Mouse (Mus musculus) small intestine, adult 2 months (tissue): ENCODE measurements at regions not wholly inside any gene's neighbourhood (a gene's known extent, or its start where the extent isn't known, plus 50 kb on each side); places are given as distances from the start of the nearest gene placed in this dataset.

ENCODE experiments used
- H3K27ac ChIP-seq: fragments of 200-500 bp; 2 replicates; pipeline ENCODE4 v1.5.1; 2012; ENCODE audit warnings: low read depth, low read length, control low read depth, inconsistent platforms; ENCODE audit not compliant: insufficient read depth
- H3K27me3 ChIP-seq: fragments of 200-500 bp; 2 replicates; pipeline ENCODE4 v1.6.1; 2012; ENCODE audit warnings: mild to moderate bottlenecking, moderate library complexity, low read length, inconsistent platforms; ENCODE audit not compliant: control insufficient read depth, insufficient read depth
- H3K36me3 ChIP-seq: fragments of 200-500 bp; 2 replicates; pipeline ENCODE4 v1.6.1; 2012; ENCODE audit warnings: mild to moderate bottlenecking, low read length, control low read depth, inconsistent platforms; ENCODE audit not compliant: control insufficient read depth, insufficient read depth
- H3K4me1 ChIP-seq: fragments of 200-500 bp; 2 replicates; pipeline ENCODE4 v1.6.1; 2012; ENCODE audit warnings: low read length, inconsistent platforms, mixed read lengths; ENCODE audit not compliant: control insufficient read depth, insufficient read depth, insufficient read length
- H3K4me3 ChIP-seq: fragments of 200-500 bp; 2 replicates; pipeline ENCODE4 v1.5.1; 2012; ENCODE audit warnings: low read depth, mild to moderate bottlenecking, control low read depth, inconsistent platforms, low read length, moderate library complexity
- CTCF ChIP-seq: fragments of 200-500 bp; IDR thresholded peaks from 2 replicates; pipeline ENCODE4 v1.5.1; 2012; ENCODE audit warnings: low read depth, mild to moderate bottlenecking, control low read depth, inconsistent platforms, low read length, moderate library complexity, mixed read lengths; ENCODE audit not compliant: insufficient replicate concordance, insufficient read length; ENCODE audit errors: extremely low read depth
- POLR2A ChIP-seq: fragments of 200-500 bp; IDR thresholded peaks from 2 replicates; pipeline ENCODE4 v1.6.1; 2012; ENCODE audit warnings: low read depth, mild to moderate bottlenecking, control low read depth, inconsistent platforms, low read length, moderate library complexity
- WGBS: fragments of 180-500 bp; shearing (Covaris S2); methylation state at CpG from one replicate; pipeline ENCODE4 v1.1.7; 2018; 5-methylcytosine and 5-hydroxymethylcytosine counted together

DNA sequence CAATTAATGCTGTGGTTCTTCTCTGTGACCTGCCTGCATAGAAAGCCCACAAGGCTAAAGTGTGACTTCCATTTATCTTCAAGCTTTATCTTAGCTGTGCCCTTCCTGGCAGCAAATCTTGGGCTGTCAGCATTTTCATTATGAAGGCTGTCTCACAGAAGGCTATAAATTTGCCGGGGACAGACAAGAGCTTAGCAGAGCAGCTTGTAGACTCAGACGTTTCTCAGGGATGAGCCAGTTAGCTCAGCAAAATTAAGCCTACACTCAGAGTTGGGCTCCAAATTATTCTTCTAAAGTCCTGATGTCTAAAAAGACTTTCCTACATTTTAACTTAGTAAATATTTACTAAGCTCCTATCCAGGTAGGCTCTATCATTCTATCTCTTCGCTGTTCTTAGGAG lies 112.9 kb upstream of the Ngly1 start:
- H3K27ac ChIP-seq: no peak overlapping the region
- 40% methylated on average over 3 of the region's 3 CpGs for WGBS
- no peaks in the 10 kb centered on the region for H3K4me1 ChIP-seq
- no peak overlapping the region for H3K4me3 ChIP-seq
- TF ChIP-seq POLR2A (no peak), CTCF (no peak)
- H3K27me3 ChIP-seq: no peaks in the 10 kb centered on the region
- H3K36me3 ChIP-seq: no peaks in the 10 kb centered on the region

DNA sequence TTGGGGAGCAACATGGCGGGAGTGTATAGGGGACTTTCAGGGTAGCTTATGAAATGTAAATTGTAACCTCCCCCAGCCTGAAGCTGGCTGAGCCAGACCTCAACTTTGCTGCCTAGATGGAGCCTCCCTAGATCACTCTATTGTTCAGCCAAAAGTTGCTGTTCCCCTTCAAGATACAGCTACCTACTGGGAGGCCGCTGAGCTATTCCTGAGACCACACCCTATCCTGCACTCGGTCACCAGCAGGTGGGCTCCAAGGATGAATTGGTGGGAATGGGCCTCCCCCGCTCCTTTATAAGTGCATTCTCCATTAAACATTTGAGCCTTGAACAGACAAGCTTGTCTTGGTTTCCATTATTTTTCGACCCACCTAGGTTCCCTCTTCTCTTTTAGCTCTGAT lies 104.8 kb upstream of the Ngly1 start:
- no peaks in the 10 kb centered on the region for H3K36me3 ChIP-seq
- H3K27me3 ChIP-seq: no peaks in the 10 kb centered on the region
- 86% methylated on average over 5 of the region's 5 CpGs for WGBS
- no peaks in the 10 kb centered on the region for H3K4me1 ChIP-seq
- H3K27ac ChIP-seq: no peak overlapping the region
- TF ChIP-seq CTCF: no peak
- no peak for TF ChIP-seq POLR2A
- H3K4me3 ChIP-seq: no peak overlapping the region

DNA sequence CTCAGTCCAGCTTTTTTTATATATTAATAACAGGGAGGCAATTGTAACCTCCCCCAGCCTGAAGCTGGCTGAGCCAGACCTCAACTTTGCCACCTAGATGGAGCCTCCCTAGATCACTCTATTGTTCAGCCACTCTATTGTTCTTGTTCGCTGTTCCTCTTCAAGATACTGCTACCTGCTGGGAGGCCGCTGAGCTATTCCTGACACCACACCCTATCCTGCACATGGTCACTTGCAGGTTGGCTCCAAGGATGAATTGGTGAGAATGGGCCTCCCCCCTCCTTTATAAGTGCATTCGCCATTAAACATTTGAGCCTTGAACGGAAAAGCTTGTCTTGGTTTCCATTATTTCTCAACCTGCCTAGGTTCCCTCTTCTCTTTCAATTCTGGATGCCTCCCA lies 102.3 kb upstream of the Ngly1 start:
- WGBS: 69% methylated on average over 4 of the region's 4 CpGs
- Histone ChIP-seq H3K4me1 (no peaks in the 10 kb centered on the region), H3K27ac (no peak overlapping the region), H3K27me3 (no peaks in the 10 kb centered on the region), H3K36me3 (no peaks in the 10 kb centered on the region), H3K4me3 (no peak overlapping the region)
- TF ChIP-seq POLR2A (no peak), CTCF (no peak)

DNA sequence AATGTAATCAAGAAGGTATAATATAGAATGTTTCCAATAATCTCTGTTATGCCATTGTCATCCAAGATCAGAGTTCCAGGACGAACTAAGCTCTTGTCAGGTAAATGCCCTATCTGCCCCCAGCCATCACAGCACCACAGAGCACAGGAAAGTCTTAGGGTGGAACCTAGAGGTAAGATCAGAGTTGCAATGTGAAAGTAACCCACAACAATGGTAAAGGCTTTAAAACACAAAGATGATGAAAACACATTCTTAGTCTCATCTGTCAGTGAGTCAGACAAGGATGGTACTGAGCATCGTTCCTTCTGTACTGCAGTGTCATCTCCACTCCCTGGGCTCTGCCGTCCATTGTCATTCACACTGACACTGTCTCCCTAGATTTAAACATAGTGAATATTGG lies 97.3 kb upstream of the Ngly1 start:
- 82% methylated on average over 3 of the region's 3 CpGs for WGBS
- Histone ChIP-seq H3K36me3 (no peaks in the 10 kb centered on the region), H3K4me3 (no peak overlapping the region), H3K27ac (no peak overlapping the region), H3K4me1 (no peaks in the 10 kb centered on the region), H3K27me3 (no peaks in the 10 kb centered on the region)
- TF ChIP-seq POLR2A: no peak
- no peak for TF ChIP-seq CTCF

DNA sequence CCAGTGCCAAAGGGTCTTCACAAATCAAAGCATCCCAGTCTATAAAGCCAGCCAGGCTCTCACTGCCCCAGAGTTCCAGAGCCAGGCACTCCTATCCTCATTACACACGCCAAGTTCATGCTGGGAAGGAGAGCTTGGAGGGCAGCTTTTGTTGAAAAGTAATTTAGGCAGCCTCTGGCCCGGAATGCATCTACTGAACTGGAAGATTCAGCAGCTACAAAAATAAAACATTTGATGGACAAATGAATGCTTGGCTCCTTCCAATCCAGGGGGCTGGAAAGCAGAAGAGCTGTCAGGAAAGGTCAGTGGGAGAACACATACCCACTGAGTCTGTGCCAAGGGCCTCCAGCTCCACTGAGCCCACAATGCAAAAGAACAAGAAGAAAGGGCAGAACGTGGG lies 96.4 kb upstream of the Ngly1 start:
- Histone ChIP-seq H3K27me3 (no peaks in the 10 kb centered on the region), H3K4me3 (no peak overlapping the region), H3K27ac (no peak overlapping the region), H3K36me3 (no peaks in the 10 kb centered on the region), H3K4me1 (no peaks in the 10 kb centered on the region)
- TF ChIP-seq POLR2A (no peak), CTCF (no peak)
- 63% methylated on average over 3 of the region's 3 CpGs for WGBS

DNA sequence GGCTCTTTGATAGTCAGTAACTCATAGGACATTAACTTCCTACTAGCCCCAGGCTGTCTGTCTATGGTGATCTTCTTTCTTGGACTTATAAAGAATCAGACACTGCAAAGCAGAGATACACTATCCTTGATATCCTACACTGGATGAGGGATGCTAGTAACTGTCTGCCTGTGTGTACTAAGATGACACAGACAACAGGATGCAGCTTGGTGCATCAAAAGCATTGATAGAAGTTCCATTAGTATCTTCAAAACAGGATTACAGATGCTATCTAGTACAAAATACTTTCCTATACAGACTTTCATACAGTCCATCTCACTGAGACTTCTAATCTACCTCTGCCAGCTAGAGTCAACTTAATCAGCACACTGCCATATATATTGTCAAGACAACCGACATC lies 94.0 kb upstream of the Ngly1 start:
- 69% methylated on average over 1 of the region's 1 CpGs for WGBS
- no peaks in the 10 kb centered on the region for H3K27me3 ChIP-seq

DNA sequence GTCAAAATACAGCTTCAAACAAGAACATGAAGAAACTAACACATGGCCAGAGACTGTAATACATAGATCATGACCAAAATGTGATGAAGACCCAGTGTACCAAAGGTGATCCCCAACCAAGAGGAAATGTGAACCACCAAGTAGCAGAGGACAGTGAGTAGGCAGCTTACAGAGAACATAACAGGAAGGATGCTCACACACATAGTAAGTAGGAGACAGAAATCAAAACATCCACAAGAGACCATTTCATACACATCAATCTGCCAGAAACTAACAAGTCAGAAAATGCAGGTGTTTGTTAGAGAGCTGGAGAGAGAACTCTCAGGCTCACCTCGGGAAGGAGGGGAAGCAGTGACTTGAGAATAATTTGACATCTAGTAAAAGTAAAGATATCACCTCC lies 78.9 kb upstream of the Ngly1 start:
- no peak overlapping the region; the same call in 1 of the 2 replicates for H3K27ac ChIP-seq
- 30% methylated on average over 1 of the region's 1 CpGs for WGBS
- TF ChIP-seq CTCF (no peak), POLR2A (no peak)
- H3K4me3 ChIP-seq: no peak overlapping the region
- no peaks in the 10 kb centered on the region for H3K27me3 ChIP-seq
- H3K36me3 ChIP-seq: no peaks in the 10 kb centered on the region
- H3K4me1 ChIP-seq: peaks cover 2% of the 10 kb centered on the region; the same call in 1 of the 2 replicates

More for the DNA sequence above, 94.0 kb upstream of the Ngly1 start:
- TF ChIP-seq POLR2A: no peak
- TF ChIP-seq CTCF: no peak
- no peaks in the 10 kb centered on the region for H3K36me3 ChIP-seq
- no peak overlapping the region for H3K4me3 ChIP-seq
- no peaks in the 10 kb centered on the region for H3K4me1 ChIP-seq
- no peak overlapping the region for H3K27ac ChIP-seq

DNA sequence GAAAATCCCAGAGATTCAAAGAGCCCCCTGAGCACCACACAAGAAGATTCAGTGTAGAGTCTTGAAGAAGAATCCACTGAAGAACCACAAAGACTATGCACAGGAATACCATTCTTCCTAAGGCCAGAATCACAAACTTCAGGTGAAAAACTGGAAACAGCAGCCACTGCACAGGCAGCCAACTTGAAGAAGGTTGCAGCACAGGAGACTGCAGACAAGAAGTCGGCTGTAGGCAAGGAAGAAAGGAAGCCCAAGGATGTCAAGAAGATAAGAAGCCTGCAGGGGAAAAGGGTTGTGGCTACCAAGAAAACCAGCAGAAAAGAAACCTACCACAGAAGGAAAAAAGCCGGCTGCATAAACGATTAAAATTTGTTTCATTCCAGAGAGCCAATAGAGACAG lies 76.8 kb upstream of the Ngly1 start:
- no peaks in the 10 kb centered on the region for H3K27me3 ChIP-seq
- no peak overlapping the region for H3K27ac ChIP-seq
- no peak overlapping the region for H3K4me3 ChIP-seq
- WGBS: 77% methylated on average over 3 of the region's 3 CpGs
- no peaks in the 10 kb centered on the region for H3K36me3 ChIP-seq
- H3K4me1 ChIP-seq: peaks cover 2% of the 10 kb centered on the region; the same call in 1 of the 2 replicates
- TF ChIP-seq POLR2A: no peak
- TF ChIP-seq CTCF: no peak
